31 mouse cellular contexts compared by ENCODE assay signal in the genomic region with DNA sequence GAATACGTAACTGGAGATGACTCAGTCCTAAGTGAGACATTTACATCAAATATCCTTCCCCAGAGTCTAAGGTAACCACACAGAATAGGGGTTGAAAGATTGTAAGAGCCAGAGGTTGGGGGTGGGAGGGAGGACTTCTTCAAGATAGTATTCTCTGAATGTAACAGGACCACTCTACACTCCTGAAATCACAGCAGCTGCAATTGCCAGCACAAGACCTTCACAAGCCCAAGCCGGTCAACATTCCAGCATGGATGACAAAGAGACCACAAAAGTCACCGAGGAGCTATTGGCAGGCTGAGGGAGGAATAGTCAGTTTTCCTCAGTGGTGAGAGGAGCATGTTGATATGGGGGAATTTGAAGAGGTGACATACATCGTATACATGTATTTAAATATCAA.
"Had no signal": no experiment of that assay in that cellular context is flagged by ENCODE, and none has a peak within 500 bp of the region (broad histone marks: within the 10 kb centered on the region; RNA-seq: fewer than 3 reads in every experiment).

No protein-coding gene starts in this region.

- H3K4me1 ChIP-seq: limb, embryonic 10.5 days; limb, embryonic 12.5 days; limb, embryonic 13.5 days; limb, embryonic 15.5 days; liver, embryonic 12.5 days; liver, embryonic 13.5 days; liver, embryonic 15.5 days; lung, embryonic 15.5 days; megakaryocyte, embryonic 14.5 days; midbrain, embryonic 10.5 days; midbrain, embryonic 12.5 days; midbrain, embryonic 13.5 days; midbrain, embryonic 15.5 days; neural tube, embryonic 12.5 days had no signal

- H3K27ac ChIP-seq: limb, embryonic 10.5 days; limb, embryonic 12.5 days; limb, embryonic 13.5 days; limb, embryonic 15.5 days; liver, embryonic 12.5 days; liver, embryonic 13.5 days; liver, embryonic 14.5 days; liver, embryonic 15.5 days; lung, embryonic 15.5 days; macrophage; midbrain, embryonic 10.5 days; midbrain, embryonic 12.5 days; midbrain, embryonic 13.5 days; midbrain, embryonic 15.5 days; neural tube, embryonic 12.5 days had no signal

- H3K9me3 ChIP-seq: limb, embryonic 10.5 days; limb, embryonic 13.5 days; limb, embryonic 15.5 days; liver, embryonic 12.5 days; liver, embryonic 13.5 days; liver, embryonic 15.5 days; lung, embryonic 15.5 days; midbrain, embryonic 10.5 days; midbrain, embryonic 12.5 days; midbrain, embryonic 13.5 days; midbrain, embryonic 15.5 days; neural tube, embryonic 12.5 days had no signal

- H3K36me3 ChIP-seq: limb, embryonic 10.5 days; limb, embryonic 12.5 days; limb, embryonic 13.5 days; limb, embryonic 15.5 days; liver, embryonic 12.5 days; liver, embryonic 13.5 days; liver, embryonic 15.5 days; lung, embryonic 15.5 days; midbrain, embryonic 10.5 days; midbrain, embryonic 12.5 days; midbrain, embryonic 13.5 days; midbrain, embryonic 15.5 days; neural tube, embryonic 12.5 days had no signal

- H3K4me2 ChIP-seq: limb, embryonic 12.5 days; limb, embryonic 13.5 days; limb, embryonic 15.5 days; liver, embryonic 11.5 days; liver, embryonic 12.5 days; liver, embryonic 13.5 days; liver, embryonic 15.5 days; lung, embryonic 14.5 days; lung, embryonic 15.5 days; midbrain, embryonic 11.5 days; midbrain, embryonic 12.5 days; midbrain, embryonic 13.5 days; midbrain, embryonic 15.5 days; neural tube, embryonic 12.5 days had no signal

- H3K4me3 ChIP-seq: limb, embryonic 10.5 days; limb, embryonic 12.5 days; limb, embryonic 13.5 days; limb, embryonic 15.5 days; liver, embryonic 12.5 days; liver, embryonic 13.5 days; liver, embryonic 15.5 days; lung, embryonic 15.5 days; megakaryocyte, embryonic 14.5 days; midbrain, embryonic 10.5 days; midbrain, embryonic 12.5 days; midbrain, embryonic 13.5 days; midbrain, embryonic 15.5 days; myocyte; neural tube, embryonic 12.5 days had no signal

- H3K27me3 ChIP-seq: limb, embryonic 12.5 days; limb, embryonic 13.5 days; limb, embryonic 15.5 days; liver, embryonic 12.5 days; liver, embryonic 13.5 days; liver, embryonic 15.5 days; lung, embryonic 15.5 days; megakaryocyte, embryonic 14.5 days; midbrain, embryonic 12.5 days; midbrain, embryonic 13.5 days; midbrain, embryonic 15.5 days; neural tube, embryonic 12.5 days had no signal

- DNase-seq: left cerebral cortex, postnatal 4 days; liver, embryonic 13.5 days; liver, postnatal 0 days; lung, adult 18-20 months; lung, adult 2 months; lung, embryonic 14.5 days; lung, postnatal 10 days; lung, postnatal 14 days; lung, postnatal 36 days; lung, postnatal 4 days; midbrain, embryonic 14.5 days had no signal

- H3K9ac ChIP-seq: limb, embryonic 12.5 days; limb, embryonic 13.5 days; limb, embryonic 15.5 days; liver, embryonic 12.5 days; liver, embryonic 13.5 days; liver, embryonic 14.5 days; liver, embryonic 15.5 days; liver, postnatal 0 days; lung, embryonic 14.5 days; lung, embryonic 15.5 days; midbrain, embryonic 12.5 days; midbrain, embryonic 13.5 days; midbrain, embryonic 15.5 days; neural tube, embryonic 12.5 days had no signal

- ATAC-seq: liver, embryonic 12.5 days; liver, postnatal 0 days; lung, postnatal 0 days; midbrain, embryonic 13.5 days; midbrain, embryonic 15.5 days; midbrain, embryonic 16.5 days had no signal
